Mouse (Mus musculus) fat pad, adult 2 months (tissue): ENCODE measurements around the gene Cxcl16.
"Not testable (repeated sequence)": the region's sequence is repeated elsewhere in the genome, so short reads cannot be mapped to it uniquely, and the experiment has no call there.

Experiments used
- DNase-seq: peaks from one replicate; pipeline ENCODE4 v3.0.0-alpha.2; 2011; ENCODE audit warnings: low read depth, low spot score; ENCODE audit errors: extremely low read depth

The Cxcl16 gene

DNA sequence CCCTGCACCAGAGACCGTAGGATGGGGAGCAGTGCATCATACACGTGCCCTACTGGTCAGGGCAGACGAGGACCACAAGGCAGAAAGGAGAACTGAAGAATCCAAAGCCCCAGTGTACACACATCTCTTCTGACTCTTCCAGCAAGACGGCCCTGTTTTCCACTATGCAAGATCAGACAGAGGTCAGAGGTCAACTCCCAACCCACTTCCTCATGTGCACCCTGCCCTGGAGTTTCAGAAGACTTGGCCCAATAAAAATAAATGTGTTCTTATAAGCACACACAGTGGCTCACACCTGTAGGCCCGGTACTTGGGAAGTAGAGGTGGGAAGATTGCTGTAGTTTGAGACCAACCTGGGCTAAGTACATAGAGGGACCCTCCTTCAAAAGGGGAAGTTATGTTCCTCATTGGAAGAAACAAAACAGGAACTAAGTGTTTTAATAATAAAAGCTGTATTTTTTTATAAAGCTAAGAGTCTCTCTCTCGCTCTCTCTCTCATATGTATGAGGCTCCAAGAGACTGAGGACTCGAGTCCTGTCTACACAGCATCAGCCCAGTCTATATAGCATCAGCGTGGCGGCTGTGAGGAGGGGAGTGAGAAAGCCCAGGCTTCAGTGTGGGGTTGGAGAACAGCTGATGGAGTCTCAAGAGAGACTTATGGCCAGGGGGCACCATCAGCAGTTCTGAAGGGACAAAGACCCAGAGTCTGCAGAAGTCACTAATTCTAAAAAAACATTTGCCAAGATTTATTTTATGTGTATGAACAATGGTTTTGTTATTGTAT lies 6.3 kb downstream of the Cxcl16 start:
- no peak for DNase-seq

DNA sequence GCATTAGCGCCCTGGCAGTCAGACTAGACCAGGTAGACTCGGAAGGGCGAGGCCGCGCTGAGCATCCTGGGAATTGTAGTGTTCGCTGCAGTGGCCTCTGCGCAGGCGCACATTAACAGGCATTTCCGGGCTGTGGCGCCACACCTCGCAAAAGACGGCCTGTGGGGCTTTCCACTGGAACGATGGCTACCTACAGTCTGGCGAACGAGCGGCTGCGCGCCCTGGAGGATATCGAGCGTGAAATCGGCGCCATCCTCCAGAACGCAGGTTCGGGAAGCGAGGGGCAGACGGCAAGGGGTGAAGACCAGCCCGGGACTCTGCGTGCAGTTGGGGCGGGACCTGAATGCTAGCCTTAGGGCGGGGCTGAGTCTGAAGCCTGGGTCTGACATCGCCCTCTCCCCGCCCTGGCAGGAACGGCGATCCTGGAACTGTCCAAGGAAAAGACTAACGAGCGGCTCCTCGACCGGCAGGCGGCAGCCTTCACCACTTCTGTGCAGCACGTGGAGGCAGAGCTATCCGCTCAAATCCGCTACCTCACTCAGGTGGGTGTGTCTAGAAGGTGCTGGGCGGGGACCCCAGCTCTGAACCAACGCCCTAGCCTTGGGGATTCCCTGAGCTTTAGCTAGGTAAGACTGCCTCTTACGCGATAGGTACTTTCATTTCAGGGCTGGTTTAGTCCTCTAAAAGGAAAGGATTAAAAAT lies 7.8 kb downstream of the Cxcl16 start, which contains the start of gene Med11:
Gene Med11 (plus strand): TSS at position 123 of the 702 bp plus-strand sequence.
- DNase-seq, result peak; percentile 80

DNA sequence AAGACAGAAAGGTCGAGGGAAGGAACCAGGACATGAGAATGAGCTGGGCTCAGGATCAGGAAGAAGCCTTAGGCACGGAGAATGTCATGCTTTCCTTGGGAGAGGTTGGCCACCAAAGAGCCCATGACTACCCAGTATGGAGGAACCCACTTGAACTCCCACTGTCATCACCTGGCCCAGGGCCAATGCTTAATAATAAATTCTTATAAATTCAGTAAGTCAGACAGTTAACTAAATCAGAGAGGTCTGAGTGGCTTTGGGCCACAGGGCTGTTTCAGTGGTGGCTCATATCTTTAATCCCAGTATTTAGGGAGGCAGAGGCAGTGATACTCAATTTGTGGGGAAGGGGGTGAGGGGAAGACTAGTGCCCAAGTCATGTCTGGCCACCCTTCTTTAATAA lies 8.9 kb downstream of the Cxcl16 start:
- no peak for DNase-seq

DNA sequence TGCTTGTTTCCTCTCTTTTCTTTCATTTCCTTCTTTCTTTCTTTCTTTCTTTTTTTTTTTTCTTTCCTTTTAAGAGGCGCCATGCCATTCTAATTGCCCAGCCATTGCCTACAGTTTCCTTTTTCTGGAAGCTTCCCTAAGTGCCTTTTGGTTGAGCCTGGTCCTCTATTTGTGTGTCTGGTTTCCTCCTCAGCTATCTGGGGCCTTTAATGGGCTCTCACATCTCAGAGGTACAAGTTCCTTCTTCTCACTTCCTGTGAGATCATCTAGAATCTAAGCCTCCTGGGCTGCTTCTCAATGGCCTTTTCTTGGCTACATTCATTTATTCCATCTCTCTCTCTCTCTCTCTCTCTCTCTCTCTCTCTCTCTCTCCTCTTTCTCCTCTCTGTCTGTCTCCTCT lies 12.4 kb downstream of the Cxcl16 start:
- no peak for DNase-seq

DNA sequence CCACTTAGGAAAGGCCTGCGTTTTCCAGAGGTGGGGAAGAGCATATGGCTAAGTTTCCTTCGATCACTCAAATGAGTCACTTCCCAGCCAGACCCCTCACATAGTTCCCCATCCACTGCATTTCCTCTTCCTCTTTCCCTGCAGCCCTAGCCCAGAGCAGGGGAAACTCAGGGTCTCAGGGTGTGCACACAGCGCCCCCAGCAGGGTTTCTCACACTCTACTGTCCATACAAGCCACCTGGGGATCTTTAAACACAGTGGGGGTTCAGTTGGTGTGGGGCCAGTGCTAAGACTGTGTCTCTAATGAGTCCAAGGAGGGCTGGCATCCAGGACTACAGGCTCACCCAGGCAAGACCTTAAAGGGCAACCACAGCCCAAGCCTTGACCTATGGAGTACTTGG lies 13.0 kb downstream of the Cxcl16 start:
- DNase-seq, result no peak

DNA sequence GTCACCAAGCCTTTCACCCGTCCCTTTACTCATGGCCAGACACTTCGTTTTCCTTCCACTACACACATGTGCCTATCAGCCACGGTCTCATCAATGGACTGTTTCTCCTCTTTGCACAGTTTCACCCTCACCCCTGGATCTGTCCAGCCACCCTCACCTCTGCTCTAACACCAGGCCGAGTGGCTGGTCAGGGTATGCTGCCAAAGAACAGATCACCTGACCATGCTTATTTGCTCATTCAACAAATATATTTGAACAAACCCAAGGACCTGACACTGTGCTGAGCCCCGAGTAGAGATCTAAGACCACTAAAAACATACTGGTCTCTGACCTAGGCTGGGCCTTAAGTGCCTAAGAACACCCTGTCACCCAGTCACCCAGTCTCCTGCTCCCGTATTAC lies 15.1 kb downstream of the Cxcl16 start:
- no peak for DNase-seq

DNA sequence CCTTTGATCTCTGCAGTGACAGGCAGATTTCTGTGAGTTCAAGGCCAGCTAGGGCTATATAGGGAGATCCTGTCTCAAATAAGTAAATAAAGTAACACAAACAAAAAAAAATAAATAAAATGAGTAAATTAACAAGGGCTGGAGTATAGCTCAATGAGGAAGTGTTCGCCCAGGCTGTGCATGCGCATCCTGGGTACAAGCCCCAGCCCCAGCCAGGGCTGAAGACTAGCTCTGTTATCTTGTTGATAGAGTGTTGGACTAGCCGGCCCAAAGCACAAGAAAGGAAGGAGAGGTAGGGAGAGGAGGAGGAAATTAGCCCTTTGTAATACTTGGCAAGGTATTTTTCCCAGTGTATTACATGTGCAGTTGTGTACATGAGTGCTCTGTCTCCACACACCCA lies 15.8 kb downstream of the Cxcl16 start:
- DNase-seq, result no peak

DNA sequence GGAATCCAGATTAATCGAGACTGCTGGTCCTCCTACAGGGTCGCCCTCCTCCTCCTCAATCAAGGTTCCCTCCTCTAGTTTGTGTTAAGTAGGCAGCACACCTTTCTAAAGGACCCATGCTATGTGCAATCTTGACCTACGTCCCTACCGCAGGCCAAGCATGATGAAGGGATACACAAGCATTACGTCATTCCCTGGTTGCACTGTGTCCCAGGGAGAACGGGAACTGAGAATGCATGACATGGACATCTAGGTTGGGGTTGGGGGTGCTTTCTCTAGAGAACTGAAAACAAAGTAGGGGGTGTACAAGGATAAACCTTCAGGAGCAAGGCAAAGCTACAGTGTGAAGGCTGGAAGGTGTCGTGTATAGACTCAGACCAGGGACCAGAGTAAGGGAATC lies 17.9 kb downstream of the Cxcl16 start:
- DNase-seq, result no peak

DNA sequence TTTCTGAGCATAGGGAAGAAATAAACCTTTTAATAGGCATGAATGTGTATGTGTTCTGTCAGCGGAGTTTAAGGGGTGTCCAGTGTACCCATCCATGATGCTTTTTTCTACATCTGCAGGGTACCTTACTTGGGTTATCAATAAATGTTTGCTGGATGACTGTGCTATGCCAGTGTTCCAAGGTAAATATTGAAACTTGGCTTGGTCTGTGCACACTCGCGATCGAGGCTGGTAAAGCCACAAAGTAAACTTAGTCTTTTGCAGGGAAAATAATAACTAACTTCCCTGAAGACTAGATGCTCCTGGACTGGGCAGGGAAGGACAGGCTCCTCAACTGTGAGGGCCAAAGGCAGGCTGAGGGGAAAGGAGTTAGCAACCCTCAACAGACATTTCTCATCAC lies 19.1 kb downstream of the Cxcl16 start:
- no peak for DNase-seq

DNA sequence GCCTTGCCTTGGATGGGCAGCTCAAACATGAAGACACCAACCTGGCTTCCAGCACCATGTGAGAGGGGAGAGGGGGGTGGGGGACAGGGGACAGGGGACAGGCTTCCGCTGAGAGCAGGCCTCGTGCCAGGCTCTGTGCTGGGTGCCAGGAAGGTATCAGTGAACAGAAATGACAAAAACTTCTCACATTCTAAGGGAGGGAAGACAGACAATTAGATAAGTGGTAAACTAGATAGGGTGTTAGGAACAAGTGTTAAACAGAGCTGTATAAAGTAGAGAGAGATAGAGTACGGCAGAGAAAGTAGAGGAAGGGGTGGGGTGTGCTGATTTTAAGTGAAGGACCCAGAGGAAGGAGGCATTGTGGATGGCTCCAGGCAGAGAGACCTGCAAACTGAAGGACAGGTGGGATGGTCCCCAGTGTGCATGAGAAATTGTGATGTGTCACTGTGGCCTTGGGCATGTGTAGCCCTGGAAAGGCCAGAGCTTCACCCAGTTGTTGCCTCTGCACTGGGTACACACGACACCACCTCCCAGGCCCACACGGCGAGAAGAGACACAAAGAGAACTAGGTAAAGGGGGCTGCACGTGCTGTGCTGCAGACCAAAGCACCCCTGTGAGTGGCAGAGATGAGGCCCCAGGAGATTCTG lies 20.9 kb downstream of the Cxcl16 start:
- no peak for DNase-seq

DNA sequence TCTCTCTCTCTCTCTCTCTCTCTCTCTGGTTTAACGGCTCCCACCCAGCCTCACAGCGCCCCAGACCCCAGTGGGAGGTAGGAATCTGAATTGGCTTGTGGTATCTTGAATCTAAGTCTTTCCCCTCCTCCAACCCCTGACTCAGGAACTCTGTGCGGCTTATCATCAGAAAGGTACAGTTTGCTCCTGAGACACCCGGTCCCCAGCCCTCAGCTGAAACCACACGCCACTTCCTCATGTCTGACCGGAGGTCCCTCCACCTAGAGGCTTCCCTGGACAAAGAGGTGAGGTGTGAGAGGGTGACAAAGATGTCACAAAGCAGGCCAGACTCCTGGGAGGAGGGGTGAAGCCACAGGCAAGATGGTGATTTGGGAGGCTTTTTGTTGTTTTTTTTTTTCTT lies 22.4 kb downstream of the Cxcl16 start:
- DNase-seq, result no peak

DNA sequence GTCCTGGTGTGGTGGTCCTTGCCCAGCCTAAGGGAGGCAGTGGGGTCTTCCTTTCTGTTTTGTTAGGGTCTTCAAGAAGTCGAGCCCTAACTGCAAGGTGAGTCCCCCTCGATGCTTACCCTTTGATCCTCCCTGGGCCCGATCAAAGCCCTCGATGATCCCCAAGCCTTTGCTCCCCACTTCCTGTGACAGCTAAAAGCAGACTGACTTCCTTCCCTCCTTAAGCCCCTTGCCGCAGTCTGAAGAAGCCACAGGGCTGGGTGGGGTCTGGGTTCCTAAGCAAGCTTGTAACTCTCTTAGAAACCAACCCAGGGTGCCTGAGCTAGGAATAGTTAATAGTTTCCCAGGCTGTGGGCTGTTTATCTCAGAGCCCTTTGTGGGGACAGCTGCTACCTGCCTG lies 24.3 kb downstream of the Cxcl16 start:
- DNase-seq, result no peak

DNA sequence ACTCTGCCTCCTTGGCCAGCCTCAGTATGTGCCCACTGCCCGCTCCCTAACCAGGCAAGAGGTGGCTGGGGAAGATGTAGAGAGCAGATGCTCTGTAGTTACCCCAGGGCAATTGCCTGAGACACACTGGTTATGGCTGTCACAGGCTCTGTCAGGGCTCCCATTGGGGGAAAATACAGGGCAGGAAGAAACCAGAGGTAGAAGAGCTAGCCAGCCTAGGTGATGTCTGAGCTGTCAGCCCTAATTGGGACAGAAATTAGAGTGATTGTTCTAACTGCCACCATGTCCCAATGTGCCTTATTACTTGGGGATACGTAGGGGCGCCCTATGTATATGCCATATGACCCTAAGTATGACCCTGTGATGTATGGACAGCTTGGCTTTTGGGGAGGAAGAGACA lies 25.8 kb downstream of the Cxcl16 start:
- DNase-seq, result no peak

DNA sequence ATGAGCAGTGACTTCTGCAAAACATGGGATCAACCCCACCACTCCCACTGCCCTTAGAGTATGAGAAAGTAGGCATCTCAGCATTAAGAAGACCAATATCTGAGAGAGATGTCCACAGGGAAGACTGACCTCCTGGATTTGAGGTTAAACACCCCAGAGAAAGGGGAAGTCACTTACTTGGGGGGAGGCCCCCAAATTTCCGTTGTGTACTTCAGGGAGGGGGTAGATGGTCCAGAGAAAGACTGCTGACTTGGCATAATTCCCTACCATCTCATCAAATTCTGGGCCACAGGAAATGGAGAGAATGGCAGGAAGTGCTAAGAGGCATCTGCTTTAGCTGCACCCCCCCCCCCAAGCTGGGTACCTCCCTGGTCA lies 26.2 kb downstream of the Cxcl16 start:
- DNase-seq, result no peak

DNA sequence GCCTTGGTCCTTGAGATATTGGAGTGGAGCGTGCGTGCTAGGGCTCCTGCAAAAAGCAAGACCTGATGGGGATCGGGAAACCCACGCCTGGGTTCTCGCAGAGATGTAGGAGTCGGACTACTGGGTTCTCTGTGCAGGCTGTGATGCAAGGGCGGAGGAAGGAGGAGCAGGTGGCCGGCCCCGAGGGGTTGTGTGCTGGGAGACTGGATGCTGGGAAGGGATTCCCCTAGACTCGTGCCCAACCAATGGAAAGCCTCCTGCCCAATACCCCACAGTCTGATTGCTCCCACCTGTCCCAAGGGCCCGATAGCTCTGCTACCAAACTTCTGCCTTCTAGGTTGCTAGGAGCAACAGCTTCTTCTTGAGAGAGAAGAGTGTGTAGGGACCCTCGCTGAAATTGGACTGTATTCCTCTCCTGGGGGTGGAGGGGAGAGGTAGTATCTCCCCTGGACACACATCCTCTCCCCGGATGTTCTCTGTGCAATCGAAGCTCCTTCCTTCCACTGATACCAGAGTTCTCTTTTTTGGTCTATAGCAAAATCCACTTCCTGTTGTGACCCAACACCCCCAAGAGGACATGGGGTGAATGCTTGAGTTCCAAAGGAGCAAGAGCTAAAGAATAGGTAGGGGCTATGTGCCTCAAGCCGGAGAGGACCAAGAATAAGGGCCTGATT lies 26.8 kb downstream of the Cxcl16 start:
- no peak for DNase-seq

DNA sequence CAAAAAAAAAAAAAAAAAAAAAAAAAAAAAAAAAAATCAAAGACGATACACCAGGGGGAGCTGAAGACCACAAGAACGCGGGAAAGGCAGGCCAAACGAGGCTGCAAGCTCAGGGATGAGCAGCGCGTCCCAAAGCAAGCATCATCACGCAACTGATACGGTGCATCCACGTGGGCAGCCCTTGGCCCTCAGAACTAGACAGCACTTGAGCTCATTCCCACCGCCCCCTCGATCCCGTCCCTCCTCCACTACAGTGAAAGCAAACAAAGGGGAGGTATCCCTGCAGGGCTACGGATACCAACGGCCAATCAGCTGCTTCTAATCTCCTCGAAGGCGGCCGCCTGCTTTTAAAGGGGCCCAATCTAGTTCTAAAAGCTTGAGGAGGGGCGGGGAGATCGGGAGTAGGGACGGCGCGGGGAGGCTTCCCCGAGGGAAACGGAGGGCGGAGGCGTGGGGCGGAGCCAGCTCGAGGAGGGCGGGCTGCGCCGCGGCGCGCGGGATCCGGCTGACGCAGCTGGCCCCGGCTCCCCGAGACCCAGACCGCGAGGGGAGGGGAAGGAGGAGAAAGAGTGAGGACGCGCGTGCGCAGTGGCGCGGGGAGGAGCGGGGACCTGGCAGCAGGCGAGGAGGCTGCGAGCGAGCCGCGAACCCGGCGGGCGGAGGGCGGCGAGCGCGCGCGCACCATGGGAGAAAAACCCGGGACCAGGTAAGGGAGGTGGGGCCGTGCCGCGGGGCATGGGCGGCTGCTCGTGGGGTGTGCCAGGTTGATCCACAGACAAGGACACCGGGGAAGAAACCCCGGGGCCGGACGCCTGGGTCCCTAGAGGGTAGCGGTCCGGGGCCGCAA lies 27.5 kb downstream of the Cxcl16 start, which contains the start of gene Arrb2:
Gene Arrb2 (plus strand): TSS at position 588 of the 847 bp plus-strand sequence.
- DNase-seq, result peak; percentile 68

DNA sequence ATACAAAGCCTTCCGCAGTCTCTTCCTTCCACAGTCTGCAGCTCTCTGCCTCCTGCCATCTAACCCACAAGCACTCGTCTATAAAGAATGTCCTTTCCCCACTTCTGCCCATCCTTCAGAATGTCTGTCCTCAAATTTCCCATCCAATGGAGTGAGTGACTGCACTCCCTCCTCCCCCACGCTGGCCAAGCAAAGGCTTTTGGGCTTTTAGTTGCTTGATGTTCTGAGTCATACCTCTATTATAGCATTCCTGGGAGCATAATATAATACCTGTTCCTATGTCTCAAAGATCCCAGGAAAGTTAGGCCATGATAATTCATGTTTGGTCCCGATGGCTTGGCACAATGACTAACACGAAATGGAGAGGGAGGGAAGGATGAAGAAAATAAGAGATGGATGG lies 28.2 kb downstream of the Cxcl16 start:
- no peak for DNase-seq

DNA sequence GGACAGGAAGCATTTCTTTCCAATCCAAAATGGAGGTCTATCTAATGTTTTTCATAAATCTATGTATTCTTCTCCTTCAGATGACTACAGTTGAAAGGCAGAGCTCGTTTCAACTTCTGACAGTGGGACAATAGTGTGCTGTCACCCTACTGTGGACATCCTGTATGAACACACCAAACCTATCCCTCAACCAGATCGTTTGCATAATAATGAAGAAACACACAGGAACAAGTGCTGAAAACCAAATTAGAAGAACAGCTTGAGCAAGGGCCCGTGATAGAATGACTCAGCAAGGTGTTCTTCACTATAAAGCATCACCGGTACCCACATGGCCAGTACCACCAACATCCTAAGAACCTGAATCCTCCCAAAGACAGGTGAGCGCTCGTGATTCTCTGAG lies 33.2 kb downstream of the Cxcl16 start:
- not testable (repeated sequence) for DNase-seq

DNA sequence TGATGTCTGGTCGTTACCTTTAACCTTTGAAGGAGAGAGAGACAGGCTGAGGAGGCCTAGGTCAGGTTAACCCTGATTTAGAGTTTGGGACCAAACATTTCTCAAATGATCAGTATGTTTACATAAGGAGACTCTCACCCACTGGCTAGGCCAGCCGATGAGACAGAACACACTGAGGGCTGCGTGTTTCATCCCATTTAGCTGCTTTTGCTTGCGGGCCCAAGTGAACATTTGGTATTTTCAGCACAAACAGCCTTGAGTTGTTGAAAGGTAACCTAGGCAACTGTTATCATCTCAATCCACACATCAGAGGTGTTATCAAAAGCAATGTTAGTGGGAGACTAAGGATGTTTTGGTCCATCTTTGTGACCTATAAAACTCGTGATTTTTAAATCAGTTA lies 40.3 kb downstream of the Cxcl16 start:
- no peak for DNase-seq

DNA sequence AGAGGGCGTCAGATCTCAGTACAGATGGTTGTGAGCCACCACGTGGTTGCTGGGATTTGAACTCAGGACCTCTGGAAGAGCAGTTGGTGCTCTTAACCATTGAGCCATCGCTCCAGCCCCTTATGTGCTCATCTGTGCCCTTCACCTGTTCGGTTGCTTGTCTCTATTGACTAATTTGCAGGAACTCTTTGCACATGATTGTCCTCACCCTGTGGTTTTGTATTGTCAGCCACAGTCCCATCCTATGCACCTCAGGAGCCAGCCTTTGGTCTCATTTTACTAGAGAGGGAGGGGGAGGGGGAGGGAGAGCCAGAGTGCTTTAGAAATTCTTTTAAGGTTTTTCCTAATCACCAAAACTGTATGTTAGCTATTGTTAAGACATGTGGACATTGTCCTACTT lies 41.6 kb downstream of the Cxcl16 start:
- DNase-seq, result no peak

DNA sequence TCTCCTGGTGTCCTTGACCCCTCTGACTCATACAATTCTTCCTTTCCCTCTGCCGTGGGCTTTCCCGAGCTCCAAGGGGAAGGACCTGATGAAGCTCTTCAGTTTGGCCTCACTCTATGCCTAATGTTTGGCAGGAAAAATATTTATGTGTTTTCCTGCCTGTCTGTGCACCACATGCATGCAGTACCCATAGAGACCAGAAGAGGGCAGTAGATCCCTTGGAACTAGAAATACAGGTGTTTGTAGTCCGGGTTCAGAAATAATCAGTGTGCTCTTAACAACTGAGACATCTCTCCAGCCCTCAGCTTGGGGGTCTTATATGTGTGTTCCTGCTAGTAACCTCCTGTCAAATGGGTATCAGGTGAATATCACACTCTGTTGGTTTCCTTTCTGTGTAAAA lies 45.8 kb downstream of the Cxcl16 start:
- no peak for DNase-seq
